Mouse (Mus musculus) frontal cortex, postnatal 14 days (tissue): ENCODE results near the gene Ppm1l.
A peak's percentile ranks its signal among the peaks of the same experiment; 100 is the strongest.

Source experiments
- DNase-seq, 2 experiments: peaks; one replicate each; pipeline ENCODE4 v3.0.0; 2022; ENCODE audit warnings: low spot score in 2 of 2

Ppm1l gene

DNA sequence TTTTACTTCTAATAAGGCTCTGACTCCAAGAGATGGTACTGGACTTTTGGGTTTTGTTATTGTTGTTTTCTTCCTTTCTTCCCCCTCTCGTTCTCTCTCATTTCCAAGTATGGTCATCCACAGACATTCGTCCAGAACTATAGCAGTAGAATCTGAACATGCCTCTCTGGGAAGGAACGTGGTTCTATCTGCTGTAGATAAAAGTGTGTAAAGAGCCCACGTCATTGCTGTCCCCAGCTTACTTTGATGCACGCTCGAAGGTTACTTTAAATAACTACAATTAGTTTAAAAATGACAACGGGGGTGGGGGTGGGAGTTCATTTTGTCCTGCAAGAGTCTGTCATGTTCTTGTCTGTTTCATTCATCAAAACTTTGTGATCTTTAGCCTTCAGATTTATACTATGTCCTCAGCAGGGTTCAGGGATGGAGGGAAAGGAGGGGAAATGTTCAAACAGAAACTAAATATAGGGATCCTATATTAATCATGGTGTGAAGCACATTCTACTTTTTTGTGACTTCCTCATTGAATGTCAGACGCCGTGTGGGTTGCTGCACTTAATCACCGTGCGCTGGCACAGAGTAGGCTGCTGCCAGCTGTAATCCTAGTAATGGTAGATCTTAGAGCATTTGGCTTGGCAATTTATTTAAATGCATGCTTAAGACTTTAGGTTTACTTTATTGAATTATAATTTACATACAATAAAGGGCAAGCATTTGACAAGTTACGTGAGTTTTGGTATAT is 122.3 kb downstream of the Ppm1l start:
- no peak for DNase-seq

- DNase-seq = no peak
Observed at GRCm38 (mm10) chr3:69440761-69441160, 124.1 kb downstream of the Ppm1l start.

- DNase-seq = no peak
Observed at GRCm38 (mm10) chr3:69446989-69447388, 130.3 kb downstream of the Ppm1l start.

- DNase-seq = no peak
Observed at GRCm38 (mm10) chr3:69449041-69449440, 132.4 kb downstream of the Ppm1l start.

DNA sequence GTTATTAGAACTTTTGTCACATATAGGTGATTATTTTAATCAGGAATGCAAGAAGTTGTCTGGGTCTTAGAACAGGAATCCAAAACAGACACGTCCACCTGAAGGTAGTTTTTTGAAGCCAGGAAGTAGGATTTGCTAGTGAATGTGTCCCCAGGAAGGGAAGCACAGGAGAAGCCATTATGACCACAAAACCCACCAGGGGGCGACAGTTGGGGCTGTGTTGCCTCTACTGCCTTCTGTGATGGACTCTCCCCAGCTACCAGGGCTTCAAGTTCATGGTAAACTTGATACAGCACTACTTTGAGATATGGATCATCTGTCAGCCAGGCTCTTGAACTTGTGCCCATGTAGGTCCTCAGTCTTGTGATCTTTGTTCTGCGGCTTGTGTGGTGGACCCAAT is 137.7 kb downstream of the Ppm1l start:
- no peak for DNase-seq

- DNase-seq = no peak
Observed at GRCm38 (mm10) chr3:69456071-69456470, 139.4 kb downstream of the Ppm1l start.

GRCm38 (mm10) chr3:69458756-69459155 is 142.1 kb downstream of the Ppm1l start:
- DNase-seq = no peak

- DNase-seq = no peak
Observed at GRCm38 (mm10) chr3:69461956-69462355, 145.3 kb downstream of the Ppm1l start.

GRCm38 (mm10) chr3:69465751-69466150 is 149.1 kb downstream of the Ppm1l start:
- DNase-seq = no peak

DNA sequence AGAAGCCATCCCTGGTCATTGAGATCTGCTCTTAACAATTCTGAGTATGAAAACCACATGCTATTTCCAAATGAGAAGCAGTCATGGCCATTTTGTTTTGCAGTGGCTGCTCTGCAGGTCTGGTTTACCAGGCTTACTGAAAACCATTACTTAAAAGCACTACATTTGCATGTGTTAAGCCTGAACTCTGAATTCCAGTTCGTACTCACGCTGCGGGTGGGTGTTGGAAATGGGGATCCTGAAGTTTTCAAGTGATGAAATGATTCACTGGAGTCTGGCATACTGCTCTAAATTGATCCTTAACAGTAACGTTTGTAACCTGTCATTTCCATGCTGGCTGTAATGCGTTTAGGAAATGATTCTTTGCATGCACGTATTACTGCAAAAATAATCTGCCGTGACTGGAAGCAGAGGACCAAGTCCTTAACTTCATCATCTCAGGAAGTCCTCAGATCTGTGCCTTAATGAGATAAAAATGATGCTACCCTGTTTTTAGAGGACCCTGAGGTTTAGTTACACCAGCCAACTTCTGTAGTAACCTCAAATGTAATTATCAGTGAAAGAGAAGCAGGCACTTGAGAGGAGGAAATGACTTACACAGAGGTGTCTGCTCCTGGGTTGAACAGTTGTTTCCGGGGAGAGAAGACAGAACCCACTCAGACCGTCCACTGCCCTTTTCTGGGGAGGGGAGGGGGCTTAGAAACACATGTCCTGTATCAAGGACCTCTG is 151.8 kb downstream of the Ppm1l start:
- no peak for DNase-seq

DNA sequence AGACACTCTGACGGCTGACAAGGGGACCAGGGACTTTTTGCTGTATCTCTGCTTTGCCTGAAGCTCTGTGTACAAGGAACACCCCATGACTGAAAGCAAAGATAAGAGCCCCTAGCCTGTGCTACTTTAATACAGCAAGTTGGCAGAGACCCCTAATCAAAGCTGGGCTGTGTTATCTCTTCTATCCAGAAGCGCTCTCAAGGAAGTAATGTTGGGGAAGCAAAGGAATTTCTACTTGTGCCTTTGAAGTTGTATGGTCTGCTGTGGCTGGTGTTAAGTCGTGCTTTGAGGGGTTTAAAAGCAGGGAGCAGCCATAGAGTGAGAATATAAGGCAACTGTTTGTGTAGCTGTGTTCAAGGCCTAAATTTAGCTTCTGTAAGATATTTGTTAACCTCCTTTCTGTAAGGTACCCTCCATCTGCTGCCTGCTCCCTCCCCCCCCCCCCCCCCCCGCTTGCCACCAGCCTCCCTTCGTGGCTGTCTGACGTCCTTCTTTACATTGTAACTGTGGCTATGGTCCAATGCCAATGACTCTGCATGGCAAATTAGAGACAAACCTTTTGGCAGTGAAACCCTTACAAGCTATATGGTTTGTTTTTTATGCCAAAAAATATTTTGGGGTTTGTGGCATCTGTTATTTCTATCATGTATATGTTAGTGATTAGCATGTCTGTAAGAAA is 152.9 kb downstream of the Ppm1l start:
- no peak for DNase-seq

- DNase-seq = no peak
Observed at GRCm38 (mm10) chr3:69470142-69470796, 153.6 kb downstream of the Ppm1l start.

- DNase-seq = no peak
Observed at GRCm38 (mm10) chr3:69475850-69476450, 159.3 kb downstream of the Ppm1l start.

GRCm38 (mm10) chr3:69479937-69480336 is 163.3 kb downstream of the Ppm1l start:
- no peak for DNase-seq

- DNase-seq = peak in 1 of 2 experiments; percentile 74
Observed at GRCm38 (mm10) chr3:69481835-69482234, 165.2 kb downstream of the Ppm1l start.

- DNase-seq = no peak
Observed at GRCm38 (mm10) chr3:69484006-69484574, 167.4 kb downstream of the Ppm1l start.

GRCm38 (mm10) chr3:69484582-69484981 is 167.9 kb downstream of the Ppm1l start:
- DNase-seq = no peak

DNA sequence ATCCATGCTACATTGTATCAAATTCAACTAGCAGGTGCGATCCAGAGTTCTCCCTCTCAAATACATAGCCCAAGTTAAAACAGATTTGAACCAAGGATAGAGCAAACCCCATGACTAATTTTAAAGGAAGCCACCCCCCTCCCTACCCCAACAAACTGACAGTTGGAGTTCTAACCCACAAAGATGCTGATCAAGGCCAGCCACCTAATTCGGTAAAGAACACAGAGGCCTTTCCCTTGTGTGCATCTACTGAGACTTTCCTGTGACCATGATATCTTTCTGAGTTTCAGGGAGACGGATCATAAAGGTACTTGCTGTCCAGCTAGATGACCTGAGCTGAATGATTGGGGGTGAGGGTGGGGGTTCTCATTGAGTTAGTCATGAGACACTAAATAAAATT is 168.7 kb downstream of the Ppm1l start:
- DNase-seq = no peak

GRCm38 (mm10) chr3:69485756-69486155 is 169.1 kb downstream of the Ppm1l start:
- DNase-seq = no peak

GRCm38 (mm10) chr3:69487471-69487870 is 170.8 kb downstream of the Ppm1l start:
- DNase-seq = no peak

GRCm38 (mm10) chr3:69489669-69490068 is 173.0 kb downstream of the Ppm1l start:
- no peak for DNase-seq
